Mouse (Mus musculus) brain, adult 2 months (tissue): ENCODE data around the gene Serpinb1c.
"Not testable (repeated sequence)": the region's sequence is repeated elsewhere in the genome, so short reads cannot be mapped to it uniquely, and the experiment has no call there.

Source experiments
- DNase-seq: peaks from one replicate; pipeline ENCODE4 v3.0.0; 2011; ENCODE audit warnings: low read depth, low spot score

Gene Serpinb1c

DNA sequence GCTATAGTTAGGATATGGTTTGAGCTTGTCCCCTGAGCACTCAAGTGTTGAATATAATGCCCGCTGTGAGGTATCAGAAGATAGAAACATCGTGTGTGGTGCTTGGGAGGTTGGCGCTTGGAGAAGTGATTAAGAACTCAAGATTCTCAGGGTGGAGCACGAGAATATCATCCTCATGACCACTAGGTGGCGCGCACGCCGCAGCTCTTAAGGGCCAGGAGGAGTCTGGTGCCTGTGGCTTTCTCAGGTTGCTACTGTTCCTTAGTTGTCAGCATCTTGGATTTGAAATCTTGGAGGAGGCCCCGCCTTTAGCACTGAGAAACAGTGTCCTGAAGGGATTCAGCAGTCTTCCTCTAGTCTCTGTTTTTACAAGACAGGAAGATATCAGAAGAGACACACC lies 31.5 kb downstream of the Serpinb1c start:
- peak; percentile 90 for DNase-seq

DNA sequence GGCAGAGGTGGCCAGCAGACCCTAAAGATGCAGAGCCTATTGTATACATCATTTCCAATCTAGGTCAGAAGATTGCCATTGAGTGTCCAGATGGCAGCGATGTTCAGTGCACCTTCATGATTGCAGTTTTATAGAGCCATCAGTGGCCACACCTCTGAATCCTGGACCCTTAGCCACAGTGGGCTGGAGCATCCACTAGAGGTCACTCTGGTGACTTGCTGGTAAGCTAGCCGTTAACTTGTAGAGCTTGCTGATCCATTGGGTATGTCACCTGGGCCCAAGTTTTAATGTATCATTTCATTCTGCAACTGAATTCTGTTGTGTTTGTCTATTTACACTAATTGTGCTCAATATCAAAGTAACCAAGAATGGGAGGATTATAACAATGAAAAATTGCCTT lies 32.4 kb downstream of the Serpinb1c start:
- DNase-seq = no peak

GRCm38 (mm10) chr13:32864529-32864928 lies 33.5 kb downstream of the Serpinb1c start:
- DNase-seq = not testable (repeated sequence)

- no peak for DNase-seq
These were observed 34.6 kb downstream of the Serpinb1c start for GRCm38 (mm10) chr13:32863456-32863855.

DNA sequence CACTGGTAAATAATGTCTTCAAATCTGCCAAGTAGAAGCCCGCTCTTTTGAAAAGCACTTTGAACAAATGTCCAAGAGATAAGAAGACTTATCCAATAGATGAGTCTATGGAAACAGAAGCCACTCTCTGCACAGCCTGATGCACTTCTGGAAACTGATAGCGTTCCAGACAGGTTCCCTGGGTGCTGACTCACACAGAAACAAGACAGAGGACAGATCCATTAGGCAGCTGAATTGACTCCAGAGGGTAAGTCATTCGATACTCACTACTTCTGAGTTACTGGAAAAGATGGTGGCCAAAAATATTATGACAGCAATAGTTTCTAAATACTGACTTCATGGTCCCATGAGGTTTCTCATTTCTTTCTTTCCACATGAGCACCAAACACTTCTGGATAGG lies 37.2 kb downstream of the Serpinb1c start:
- no peak for DNase-seq

DNA sequence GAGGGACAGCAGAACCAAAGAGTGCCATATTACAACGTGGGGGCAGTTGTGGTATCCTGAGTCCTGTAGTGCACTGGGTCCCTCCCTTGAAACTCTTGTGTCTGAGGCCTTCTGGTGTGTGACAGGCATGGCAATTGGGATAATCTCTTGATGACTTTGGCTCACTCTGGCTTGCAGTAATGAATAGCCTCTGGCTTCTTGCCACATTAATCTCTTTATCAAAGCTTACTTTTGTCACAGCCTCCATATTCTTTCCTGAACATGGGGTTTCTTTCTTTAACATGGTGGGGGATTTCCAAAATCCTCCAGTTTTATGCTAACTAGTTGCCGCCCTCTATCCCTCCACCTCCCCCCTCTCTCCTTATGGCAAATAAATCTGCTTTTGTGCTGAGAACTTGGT lies 44.9 kb downstream of the Serpinb1c start:
- no peak for DNase-seq

GRCm38 (mm10) chr13:32852539-32852938 lies 45.5 kb downstream of the Serpinb1c start:
- no peak for DNase-seq

- DNase-seq = peak; percentile 79
These were observed 46.0 kb downstream of the Serpinb1c start for GRCm38 (mm10) chr13:32851967-32852366.

GRCm38 (mm10) chr13:32850668-32851404 lies 47.2 kb downstream of the Serpinb1c start, which contains the start of gene Serpinb1a:
Gene Serpinb1a, minus strand, starts transcription at chr13:32851185.
- DNase-seq = peak; percentile 56

GRCm38 (mm10) chr13:32850156-32850555 lies 47.9 kb downstream of the Serpinb1c start:
- no peak for DNase-seq

DNA sequence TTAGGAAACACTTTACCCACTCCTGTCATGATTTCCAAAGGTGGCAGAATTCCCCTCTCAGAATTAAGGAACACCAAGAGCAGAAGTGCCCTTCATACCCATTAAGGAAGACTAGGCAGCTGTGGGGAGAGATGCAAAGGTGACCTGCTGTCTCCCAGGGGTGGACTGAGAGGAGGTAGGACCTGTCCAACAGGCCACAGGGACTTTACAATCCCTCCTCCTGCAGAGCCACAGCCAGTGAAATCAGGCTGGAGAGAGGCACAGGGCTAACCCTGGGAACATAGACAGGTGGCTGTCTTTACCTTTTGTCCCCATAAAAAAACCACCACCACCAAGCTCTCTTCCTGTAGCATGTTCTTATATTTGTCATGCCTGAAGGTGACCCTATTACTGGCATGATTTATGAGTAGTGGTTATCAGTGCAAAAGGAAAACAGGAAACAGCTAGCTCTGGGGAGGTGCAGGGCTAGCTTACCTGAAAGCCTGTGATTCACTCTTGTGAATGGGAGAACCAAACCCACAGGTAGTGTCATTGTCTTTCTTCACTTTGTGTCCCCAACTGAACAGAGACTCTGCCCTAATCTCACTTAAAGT lies 48.4 kb downstream of the Serpinb1c start:
- no peak for DNase-seq

- no peak for DNase-seq
These were observed 48.9 kb downstream of the Serpinb1c start for GRCm38 (mm10) chr13:32849092-32849491.

GRCm38 (mm10) chr13:32846221-32846620 lies 51.8 kb downstream of the Serpinb1c start:
- DNase-seq = peak; percentile 33

- no peak for DNase-seq
These were observed 56.7 kb downstream of the Serpinb1c start for GRCm38 (mm10) chr13:32841349-32841748.

DNA sequence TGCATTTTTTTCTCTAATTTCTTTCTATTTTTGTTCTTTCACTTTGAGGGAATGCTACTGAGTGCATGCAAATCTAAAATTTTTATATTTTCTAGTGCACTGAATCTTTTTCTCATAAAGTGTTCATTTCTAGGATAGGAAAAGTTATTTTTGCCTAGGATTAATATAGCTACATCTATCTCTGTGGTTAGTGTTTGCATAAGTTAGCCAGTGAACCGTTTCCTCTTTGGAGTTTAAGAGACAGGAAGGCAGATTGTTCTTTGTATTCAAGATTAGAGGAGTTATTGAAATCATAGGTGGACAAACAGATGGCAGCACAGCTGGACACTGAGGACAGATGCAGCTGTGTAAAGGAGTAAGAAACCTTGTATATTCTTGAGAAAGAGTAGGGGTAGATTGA lies 58.7 kb downstream of the Serpinb1c start:
- DNase-seq = no peak

GRCm38 (mm10) chr13:32834513-32834912 lies 63.5 kb downstream of the Serpinb1c start:
- no peak for DNase-seq

- peak; percentile 84 for DNase-seq
These were observed 64.8 kb downstream of the Serpinb1c start for GRCm38 (mm10) chr13:32833237-32833636.

DNA sequence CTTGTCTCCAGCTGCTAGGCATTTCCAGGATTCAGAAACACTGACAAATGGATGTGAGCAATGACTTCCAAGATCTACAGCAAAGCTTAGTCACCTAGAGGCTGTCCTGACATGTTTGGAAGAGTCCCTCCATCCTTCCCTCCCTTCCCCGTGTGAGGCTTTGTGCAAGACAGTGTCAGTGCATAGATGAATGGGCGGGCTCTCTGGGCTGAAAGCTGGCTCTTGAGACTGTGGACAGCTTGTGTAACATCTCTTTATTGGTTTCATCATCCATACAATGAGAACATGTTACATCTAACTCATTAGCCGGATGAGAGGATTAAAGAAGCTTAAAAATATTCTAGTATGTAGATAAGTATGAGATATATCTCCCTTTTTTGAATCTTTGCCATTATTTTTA lies 65.2 kb downstream of the Serpinb1c start:
- peak; percentile 75 for DNase-seq

DNA sequence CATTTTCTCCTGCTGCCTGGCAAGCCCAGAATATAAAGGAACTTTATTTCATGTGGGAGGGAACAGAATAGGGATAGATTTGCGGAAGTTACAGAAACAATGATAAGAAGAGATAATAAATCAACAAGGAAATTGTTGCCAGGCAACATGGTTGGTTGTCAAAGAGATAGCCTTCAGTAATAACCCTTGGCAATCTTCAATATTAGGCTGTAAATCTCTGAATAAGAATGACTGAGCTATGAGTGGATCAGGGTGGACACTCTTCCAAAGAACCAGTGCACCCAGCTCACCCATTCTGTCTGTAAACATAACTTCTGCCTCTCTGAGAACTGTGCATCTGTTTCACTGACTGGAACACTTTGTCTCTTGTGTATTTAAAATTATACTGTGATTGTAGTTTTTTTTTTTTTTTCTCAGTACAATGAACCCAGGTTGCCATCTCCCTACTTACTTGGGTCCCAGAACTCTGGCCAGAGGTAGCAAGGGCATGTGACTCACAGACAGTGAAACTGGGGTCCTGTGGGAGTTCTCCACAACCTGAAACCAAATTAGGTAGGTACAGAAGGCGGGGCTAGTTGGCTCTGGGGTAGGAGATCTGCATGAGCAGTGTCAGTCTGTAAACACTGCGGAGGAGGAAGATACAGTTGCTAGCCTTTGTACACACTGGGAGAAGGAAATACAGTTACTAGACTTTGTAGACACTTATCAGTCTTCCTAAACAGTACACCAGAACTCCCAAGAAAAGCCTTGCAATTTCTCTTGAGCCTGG lies 66.3 kb downstream of the Serpinb1c start:
- no peak for DNase-seq
